Mouse (Mus musculus) liver, adult 2 months (tissue): ENCODE measurements around the gene Cd86.

Source experiments
- CTCF ChIP-seq: fragments of 200-500 bp; IDR thresholded peaks from 2 replicates; pipeline ENCODE4 v1.5.1; 2011; ENCODE audit warnings: low read depth, low read length, control low read depth
- POLR2A ChIP-seq: fragments of 200-500 bp; IDR thresholded peaks from 2 replicates; pipeline ENCODE4 v1.6.1; 2011; ENCODE audit warnings: low read length, control low read depth; ENCODE audit not compliant: insufficient read depth; ENCODE audit errors: extremely low read depth

GRCm38 (mm10) chr16:36613701-36614100 is 52.2 kb downstream of the Cd86 start:
- no peak for TF ChIP-seq POLR2A
- TF ChIP-seq CTCF: no peak
